Comparison of ENCODE assay signal across 14 mouse cellular contexts in genomic region chr3:68353492-68353891, GRCm38 (mm10).
DNase-seq lines count a peak whose midpoint lies in the region; ATAC-seq and TF ChIP-seq lines count a peak whose summit lies in the region.
"Had no signal": no experiment of that assay in that cellular context is flagged by ENCODE, and none has a peak within 500 bp of the region (broad histone marks: within the 10 kb centered on the region; RNA-seq: fewer than 3 reads in every experiment).

No protein-coding gene starts in this region.

- H3K27me3 ChIP-seq in kidney, adult 2 months (replicated peaks; ENCODE audit: control insufficient read depth, insufficient read depth, low read length) = no peaks in the 10 kb centered on the region
- H3K27me3 ChIP-seq in kidney, embryonic 16.5 days (ENCODE audit: insufficient read depth, low read length) = no peaks in the 10 kb centered on the region
- H3K27me3 ChIP-seq in intestine, postnatal 0 days (replicated peaks; ENCODE audit: control insufficient read depth, insufficient read depth, low read length) = no peaks in the 10 kb centered on the region
- H3K27me3 ChIP-seq in heart, embryonic 11.5 days (ENCODE audit: control insufficient read depth, insufficient read depth, low read length) = no peaks in the 10 kb centered on the region
- H3K27me3 ChIP-seq: midbrain, embryonic 15.5 days; stomach, embryonic 15.5 days had no signal

- WGBS in kidney, adult 2 months = 34% methylated on average over 3 of the region's 3 CpGs
- 46% methylated on average over 3 of the region's 3 CpGs for WGBS in kidney, embryonic 16.5 days
- 25% methylated on average over 3 of the region's 3 CpGs for WGBS in intestine, postnatal 0 days
- 58% methylated on average over 3 of the region's 3 CpGs for WGBS in lung, adult 2 months
- WGBS in heart, embryonic 11.5 days (ENCODE audit: insufficient replicate concordance) = 76% methylated on average over 3 of the region's 3 CpGs

- no peak overlapping the region for H3K9ac ChIP-seq in kidney, embryonic 16.5 days (replicated peaks; ENCODE audit: low read length)
- no peak overlapping the region for H3K9ac ChIP-seq in intestine, postnatal 0 days (ENCODE audit: low read depth, low read length)
- H3K9ac ChIP-seq in heart, embryonic 11.5 days (ENCODE audit: low read depth, low read length) = no peak overlapping the region
- H3K9ac ChIP-seq: midbrain, embryonic 15.5 days; stomach, embryonic 15.5 days had no signal

- peak; percentile 59 for DNase-seq in kidney, adult 2 months
- peak; percentile 16 for DNase-seq in lung, adult 2 months
- DNase-seq in testis, postnatal 10 days (ENCODE audit: low spot score) = peak; percentile 44
- no peak for DNase-seq in right cerebral cortex, postnatal 14 days
- no peak for DNase-seq in ovary, postnatal 10 days (ENCODE audit: low spot score)
- DNase-seq: cerebellum, adult 11-12 months; gastrocnemius, postnatal 36 days had no signal

- ATAC-seq in kidney, embryonic 16.5 days (ENCODE audit: low FRiP score, low TSS enrichment) = no peak
- ATAC-seq in intestine, postnatal 0 days = peak; percentile 87
- ATAC-seq in heart, embryonic 11.5 days (replicated peaks; ENCODE audit: insufficient number of reproducible peaks, low FRiP score, low TSS enrichment) = no peak
- ATAC-seq: midbrain, embryonic 15.5 days had no signal

- H3K9me3 ChIP-seq in kidney, embryonic 16.5 days (ENCODE audit: low read length) = peaks cover 6% of the 10 kb centered on the region; the same call in 1 of the 2 replicates
- no peaks in the 10 kb centered on the region for H3K9me3 ChIP-seq in intestine, postnatal 0 days (ENCODE audit: control insufficient read depth)
- H3K9me3 ChIP-seq in heart, embryonic 11.5 days (replicated peaks; ENCODE audit: control insufficient read depth, low read length) = no peaks in the 10 kb centered on the region
- H3K9me3 ChIP-seq: midbrain, embryonic 15.5 days; stomach, embryonic 15.5 days had no signal

- H3K4me1 ChIP-seq in kidney, adult 2 months (ENCODE audit: control insufficient read depth, insufficient read depth, low read length) = no peaks in the 10 kb centered on the region
- peaks cover 11% of the 10 kb centered on the region for H3K4me1 ChIP-seq in kidney, embryonic 16.5 days (ENCODE audit: insufficient read depth, low read length)
- H3K4me1 ChIP-seq in intestine, postnatal 0 days (replicated peaks; ENCODE audit: control insufficient read depth, insufficient read depth, low read length) = no peaks in the 10 kb centered on the region
- no peaks in the 10 kb centered on the region for H3K4me1 ChIP-seq in lung, adult 2 months (ENCODE audit: control insufficient read depth, insufficient read depth, low read length)
- H3K4me1 ChIP-seq in heart, embryonic 11.5 days (ENCODE audit: control insufficient read depth, insufficient read depth, low read length) = no peaks in the 10 kb centered on the region
- H3K4me1 ChIP-seq: midbrain, embryonic 15.5 days; stomach, embryonic 15.5 days had no signal

- no peak overlapping the region for H3K4me2 ChIP-seq in kidney, embryonic 16.5 days (replicated peaks; ENCODE audit: low read depth, low read length)
- no peak overlapping the region for H3K4me2 ChIP-seq in intestine, postnatal 0 days (replicated peaks; ENCODE audit: low read depth)
- H3K4me2 ChIP-seq in heart, embryonic 11.5 days = no peak overlapping the region
- H3K4me2 ChIP-seq: midbrain, embryonic 15.5 days; stomach, embryonic 15.5 days had no signal

- no peak overlapping the region for H3K4me3 ChIP-seq in kidney, adult 2 months (ENCODE audit: insufficient read depth, low read depth, low read length)
- H3K4me3 ChIP-seq in kidney, embryonic 16.5 days (ENCODE audit: low read length) = no peak overlapping the region
- H3K4me3 ChIP-seq in intestine, postnatal 0 days (ENCODE audit: low read depth, low read length) = no peak overlapping the region
- H3K4me3 ChIP-seq in lung, adult 2 months (replicated peaks; ENCODE audit: extremely low read depth, low read depth, low read length) = no peak overlapping the region
- no peak overlapping the region for H3K4me3 ChIP-seq in heart, embryonic 11.5 days (ENCODE audit: low read depth, low read length)
- H3K4me3 ChIP-seq: hindbrain, embryonic 10.5 days; midbrain, embryonic 15.5 days; stomach, embryonic 15.5 days had no signal

- no peak for TF ChIP-seq POLR2A in kidney, adult 2 months (IDR thresholded peaks at IDR 0.05; ENCODE audit: low read depth, low read length)
- TF ChIP-seq POLR2A in lung, adult 2 months (IDR thresholded peaks at IDR 0.05; ENCODE audit: borderline replicate concordance, extremely low read depth, low read depth, low read length) = no peak

- H3K36me3 ChIP-seq in kidney, adult 2 months (ENCODE audit: control insufficient read depth, insufficient read depth, low read length) = no peaks in the 10 kb centered on the region
- H3K36me3 ChIP-seq in kidney, embryonic 16.5 days (ENCODE audit: insufficient read depth, low read length) = no peaks in the 10 kb centered on the region
- H3K36me3 ChIP-seq in intestine, postnatal 0 days (ENCODE audit: control insufficient read depth, insufficient read depth) = no peaks in the 10 kb centered on the region
- H3K36me3 ChIP-seq in heart, embryonic 11.5 days (ENCODE audit: control insufficient read depth, insufficient read depth, low read length) = no peaks in the 10 kb centered on the region
- H3K36me3 ChIP-seq: G1E; hindbrain, embryonic 10.5 days; midbrain, embryonic 15.5 days; stomach, embryonic 15.5 days had no signal

- H3K27ac ChIP-seq in kidney, adult 2 months (ENCODE audit: insufficient read depth, low read depth, low read length) = no peak overlapping the region
- no peak overlapping the region for H3K27ac ChIP-seq in kidney, embryonic 16.5 days (ENCODE audit: low read length)
- H3K27ac ChIP-seq in intestine, postnatal 0 days (ENCODE audit: low read depth, low read length) = no peak overlapping the region
- no peak overlapping the region for H3K27ac ChIP-seq in heart, embryonic 11.5 days (ENCODE audit: low read depth, low read length)
- H3K27ac ChIP-seq: hindbrain, embryonic 10.5 days; midbrain, embryonic 15.5 days; stomach, embryonic 15.5 days had no signal

- no peak for TF ChIP-seq CTCF in kidney, adult 2 months (conservative IDR thresholded peaks at IDR 0.05; ENCODE audit: insufficient read depth, insufficient read length, low read depth, low read length)
- no peak for TF ChIP-seq CTCF in intestine, postnatal 0 days (IDR thresholded peaks at IDR 0.05; ENCODE audit: low read depth)
- no peak for TF ChIP-seq CTCF in lung, adult 2 months (IDR thresholded peaks at IDR 0.05; ENCODE audit: insufficient read depth, low read length)

Comparison
In these comparisons a context has a peak if more than half of its experiments do, and no peak if none do; other contexts are left out.
1. DNase-seq: peak in kidney, adult 2 months (single experiment), lung, adult 2 months (single experiment) and testis, postnatal 10 days (single experiment); none in right cerebral cortex, postnatal 14 days (single experiment) and ovary, postnatal 10 days (single experiment).